Mouse (Mus musculus) mouse trophoblast stem cell (cell line): ENCODE data around the gene Mob2.

ENCODE experiments used
- in situ Hi-C, 2 experiments: fragments of 300-500 bp; cut with MseI, MboI; formaldehyde crosslinking; loops; 2 replicates in 1 of 2; 3 replicates in 1 of 2; pipeline ENCODE4 v1.15.1; 2025

Mob2 gene

DNA sequence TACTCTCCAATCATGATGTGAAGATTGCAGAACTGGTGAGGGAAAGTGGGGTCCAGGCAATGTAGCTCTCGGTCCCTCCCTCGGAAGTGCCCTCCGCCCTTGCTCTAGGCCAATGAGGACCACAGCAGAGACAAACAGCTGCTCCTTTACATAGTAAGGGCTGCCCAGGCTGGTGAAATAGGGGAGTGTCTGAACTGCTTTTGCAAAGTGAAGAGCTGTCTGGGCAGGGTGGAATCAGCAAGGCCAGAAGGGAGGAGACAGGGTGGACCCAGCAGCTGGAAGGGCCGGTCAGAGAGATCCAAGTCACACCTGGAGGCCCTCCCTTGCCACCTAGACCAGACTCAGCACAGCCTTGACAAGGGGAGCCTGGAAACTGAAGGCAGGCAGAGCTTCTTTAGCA is 34.9 kb downstream of the Mob2 start:
- in situ Hi-C loops = no loop called here

DNA sequence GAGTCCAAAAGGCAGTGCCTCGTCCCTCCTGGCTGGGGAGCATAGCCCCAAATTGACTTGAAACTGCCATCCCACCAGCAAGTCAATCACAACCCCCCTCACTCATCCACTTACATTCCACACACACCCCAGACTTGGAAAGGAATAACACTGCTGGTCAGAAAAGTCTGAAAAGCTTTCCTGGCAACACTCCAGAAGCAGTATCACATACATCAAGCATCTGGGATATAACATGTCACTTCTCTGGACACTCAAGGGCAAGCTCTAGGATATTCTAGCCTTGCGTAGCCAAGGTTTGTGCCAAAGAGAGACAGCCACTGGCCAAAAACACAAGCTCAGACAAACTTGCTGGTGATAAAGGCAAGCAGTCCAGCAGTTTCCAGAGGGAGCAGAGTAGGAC is 35.7 kb downstream of the Mob2 start:
- in situ Hi-C loops = no loop called here

GRCm38 (mm10) chr7:142020827-142021226 is 40.0 kb downstream of the Mob2 start:
- in situ Hi-C loops = no loop called here

- in situ Hi-C loops = no loop called here
Observed at GRCm38 (mm10) chr7:142019699-142020098, 41.2 kb downstream of the Mob2 start.

DNA sequence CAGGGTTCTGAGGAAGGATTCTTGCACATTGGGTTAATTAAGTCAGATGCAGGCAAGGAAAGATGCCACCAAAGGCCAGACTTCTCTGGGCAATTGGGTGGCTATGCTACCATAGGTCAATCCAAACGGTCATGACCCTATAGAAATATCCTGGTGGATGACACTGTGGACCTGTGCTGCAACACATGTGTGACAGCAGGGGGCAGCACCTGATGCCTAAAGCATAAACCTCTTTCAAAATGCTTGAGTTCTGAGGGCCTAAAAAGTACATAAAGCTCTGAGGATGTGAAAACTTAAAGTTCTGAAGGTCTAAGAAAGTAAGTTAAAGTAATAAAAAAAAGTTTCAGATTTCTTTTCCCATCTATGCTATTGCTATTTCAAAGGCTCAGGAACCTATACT is 44.3 kb downstream of the Mob2 start:
- in situ Hi-C loops = no loop called here

DNA sequence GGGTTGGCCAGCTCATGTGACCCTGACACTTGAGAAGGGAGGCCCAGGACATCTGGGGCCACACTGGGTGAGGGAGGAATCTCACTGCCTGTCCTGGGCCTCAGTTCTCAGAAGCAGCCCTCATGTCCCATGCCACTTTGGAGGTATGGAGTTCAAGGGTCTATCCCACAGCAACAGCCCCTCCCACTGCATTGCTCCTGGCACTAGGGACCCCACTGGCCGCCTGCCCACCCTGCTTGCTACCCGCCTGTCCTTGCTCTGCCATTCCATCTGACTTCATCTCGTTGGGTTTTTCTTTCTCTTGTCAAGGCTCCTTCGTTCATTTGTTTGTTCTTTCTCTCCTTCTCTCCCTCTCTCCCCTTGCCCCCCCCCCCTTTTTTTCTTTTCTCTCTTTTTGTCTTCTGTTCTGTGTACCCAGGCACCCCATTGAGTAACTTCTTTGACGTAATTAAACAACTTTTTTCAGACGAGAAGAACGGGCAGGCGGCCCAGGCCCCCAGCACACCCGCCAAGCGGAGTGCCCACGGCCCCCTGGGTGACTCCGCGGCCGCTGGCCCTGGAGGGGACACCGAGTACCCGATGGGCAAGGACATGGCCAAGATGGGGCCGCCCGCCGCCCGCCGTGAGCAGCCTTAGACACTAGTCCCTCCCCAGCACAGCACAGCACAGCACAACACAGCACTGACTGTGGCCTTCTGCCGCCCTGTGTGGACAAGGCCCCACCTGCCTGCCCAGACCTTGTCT is 59.1 kb downstream of the Mob2 start:
- in situ Hi-C loops = no loop called here

GRCm38 (mm10) chr7:142000661-142001060 is 60.2 kb downstream of the Mob2 start:
- in situ Hi-C loops = no loop called here

DNA sequence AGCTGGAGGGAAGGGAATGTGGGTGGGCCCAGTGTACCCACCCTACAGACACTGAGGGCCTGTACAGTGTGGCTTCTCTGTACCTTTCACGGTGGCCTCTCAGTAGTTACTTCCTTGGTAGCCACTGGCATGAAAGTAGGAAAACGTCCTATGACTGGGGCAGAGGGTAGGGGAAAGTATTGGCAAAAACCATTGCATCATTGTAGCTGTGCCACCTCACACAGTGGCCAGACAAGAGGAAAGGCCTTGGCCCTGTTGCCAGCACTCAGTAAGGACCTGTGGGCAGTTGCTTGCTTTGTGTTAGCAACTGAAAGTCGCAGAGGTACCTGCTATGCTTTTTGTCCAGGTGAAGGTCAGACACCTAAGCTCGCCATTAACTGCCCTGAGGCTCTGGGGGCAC is 66.7 kb downstream of the Mob2 start:
- in situ Hi-C loops = no loop called here

DNA sequence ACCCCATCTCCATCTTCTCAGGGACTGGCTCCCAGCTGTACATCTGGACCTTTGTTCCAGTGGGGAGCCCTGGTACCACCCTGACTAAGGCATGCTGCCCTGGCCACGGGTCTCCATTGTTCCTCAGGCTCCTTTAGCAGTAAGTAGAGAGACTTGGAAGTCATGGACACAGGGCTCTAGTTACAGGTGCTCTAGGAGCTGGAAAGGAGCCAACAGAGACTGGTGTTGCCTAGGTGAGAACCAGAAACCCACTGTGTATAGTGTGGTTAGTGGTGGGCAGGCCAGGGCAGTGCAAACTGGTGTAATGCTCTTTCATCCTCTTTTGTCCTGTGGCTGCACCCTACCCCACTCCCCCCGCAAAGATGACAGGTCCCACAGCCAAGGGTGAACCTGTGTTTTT is 69.7 kb downstream of the Mob2 start:
- in situ Hi-C loops = no loop called here

DNA sequence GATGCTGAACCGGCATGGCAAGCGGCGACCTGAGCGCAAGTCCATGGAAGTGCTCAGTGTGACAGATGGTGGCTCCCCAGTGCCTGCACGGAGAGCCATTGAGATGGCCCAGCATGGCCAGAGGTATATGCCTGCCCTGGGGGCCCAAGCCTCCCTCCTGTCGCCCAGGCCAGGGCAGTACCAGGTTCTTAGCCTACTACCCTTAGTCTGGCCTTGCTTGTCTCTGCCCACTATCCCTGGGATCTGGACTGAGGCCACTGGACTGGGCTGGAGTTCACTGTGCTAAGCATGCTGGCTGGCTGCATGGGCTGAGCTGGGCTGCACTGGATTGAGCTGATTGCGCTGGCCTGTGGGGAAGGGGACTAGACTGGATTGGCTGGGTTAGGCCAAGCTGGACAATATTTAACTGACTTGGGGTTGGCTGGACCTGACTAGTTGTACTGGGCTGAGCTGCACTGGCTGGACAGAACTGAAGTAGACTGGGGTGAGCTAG is 72.5 kb downstream of the Mob2 start:
- in situ Hi-C loops = no loop called here

- in situ Hi-C loops = no loop called here
Observed at GRCm38 (mm10) chr7:141981237-141981636, 79.6 kb downstream of the Mob2 start.

DNA sequence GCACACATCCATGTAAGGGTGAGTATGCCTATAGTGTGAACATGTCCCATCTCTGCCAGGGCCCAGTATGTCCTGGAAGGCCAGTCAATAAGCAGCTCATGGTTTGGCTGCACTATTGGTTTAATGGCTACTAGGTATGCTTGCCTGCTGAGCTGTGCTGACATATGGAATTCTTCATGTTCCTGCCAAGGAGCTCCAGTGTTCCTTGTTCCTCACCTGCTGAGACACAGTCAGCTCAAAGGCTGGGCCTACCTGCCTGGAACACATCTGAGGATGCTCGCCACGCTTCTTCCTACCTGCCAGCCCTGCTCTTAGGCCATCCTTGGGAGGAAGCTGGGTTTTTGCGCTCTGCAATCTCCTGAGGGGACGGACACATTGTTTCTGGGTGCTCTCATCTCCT is 81.6 kb downstream of the Mob2 start:
- in situ Hi-C loops = no loop called here

GRCm38 (mm10) chr7:141978003-141978402 is 82.9 kb downstream of the Mob2 start:
- in situ Hi-C loops = no loop called here

GRCm38 (mm10) chr7:141972831-141973619 is 87.8 kb downstream of the Mob2 start:
- in situ Hi-C loops = no loop called here

- in situ Hi-C loops = no loop called here
Observed at GRCm38 (mm10) chr7:141966281-141966680, 94.6 kb downstream of the Mob2 start.

DNA sequence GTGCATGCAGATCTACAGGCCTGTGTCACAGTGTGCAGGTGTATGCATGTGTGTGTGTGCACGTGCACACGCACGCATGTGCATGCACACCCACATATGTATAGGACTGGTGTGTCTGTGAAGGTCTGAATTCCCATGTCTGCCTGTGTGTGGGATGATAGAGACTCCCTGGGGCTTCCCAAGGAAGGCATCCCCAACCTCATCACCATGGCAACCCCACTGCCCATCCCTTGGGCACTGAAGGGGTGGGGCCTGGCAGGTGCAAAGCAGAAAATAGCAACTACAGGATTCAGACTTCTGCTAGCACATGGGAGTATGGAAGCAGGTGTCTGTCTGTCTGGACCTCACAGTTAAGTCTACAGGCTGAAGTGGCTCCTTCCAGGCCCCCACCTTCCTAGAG is 98.3 kb downstream of the Mob2 start:
- in situ Hi-C loops = no loop called here

DNA sequence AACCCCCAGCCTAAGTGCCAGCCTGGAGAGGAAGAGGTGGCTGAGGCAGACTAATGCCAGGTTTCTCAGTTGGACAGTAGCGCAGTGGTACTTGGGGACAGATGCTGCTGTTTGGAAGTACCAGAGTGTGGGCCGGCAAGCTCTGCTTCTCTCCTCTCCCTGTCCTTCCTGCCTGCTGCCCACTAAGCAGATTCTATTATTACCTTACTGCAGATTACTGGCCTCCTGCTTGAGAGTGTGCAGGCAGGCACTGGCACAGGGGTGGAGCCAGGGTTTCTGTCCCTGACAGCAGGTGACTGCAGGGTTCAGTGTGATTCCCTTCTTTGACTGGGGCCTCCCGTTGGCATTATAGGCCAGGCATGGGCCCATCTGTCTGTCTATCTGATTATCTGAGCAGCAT is 99.4 kb downstream of the Mob2 start:
- in situ Hi-C loops = no loop called here

DNA sequence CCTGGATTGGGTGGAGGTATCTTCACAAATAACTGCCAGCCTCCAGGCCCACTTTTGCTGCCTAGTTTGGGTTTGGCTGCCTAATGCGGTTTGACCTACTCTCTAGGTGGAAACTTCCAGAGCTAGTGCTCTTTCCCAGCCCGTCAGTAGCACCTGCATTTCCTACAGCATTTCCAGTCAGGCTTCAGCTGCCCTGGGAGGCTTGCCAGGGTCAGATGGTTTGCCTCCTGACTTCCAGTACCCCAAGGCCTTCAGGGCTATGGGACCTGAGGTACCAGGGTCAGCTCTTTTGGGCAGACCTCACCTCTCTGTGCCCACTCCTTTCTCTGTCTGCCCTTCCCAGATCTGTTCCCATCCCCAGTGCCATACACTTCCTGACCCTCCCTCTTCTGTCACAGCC is 99.9 kb downstream of the Mob2 start:
- in situ Hi-C loops = no loop called here

DNA sequence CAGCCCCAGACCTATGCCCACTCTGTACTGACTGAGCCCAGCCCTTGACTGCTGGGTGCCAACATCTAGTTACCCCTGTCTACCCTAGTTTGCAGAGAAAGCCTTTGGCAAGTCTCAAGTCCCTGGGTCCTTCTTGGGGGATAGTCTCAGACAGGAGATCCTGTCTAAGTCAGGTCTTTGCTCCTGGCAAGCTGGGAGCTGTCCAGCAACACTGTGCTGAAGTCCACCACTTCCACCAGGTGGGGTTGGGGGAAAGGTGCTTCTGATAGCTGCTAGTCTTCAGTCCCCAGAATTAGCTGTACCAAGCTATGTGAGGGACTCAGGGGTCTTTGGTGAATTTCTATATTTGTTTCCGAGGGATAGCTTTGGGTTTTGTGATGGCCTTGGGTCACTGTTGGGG is 101.7 kb downstream of the Mob2 start:
- in situ Hi-C loops = no loop called here
